Mouse (Mus musculus) lung, postnatal 0 days (tissue): Measurements from ENCODE around the gene Gna14. TPM values are rescaled to one million over a fixed set of nuclear protein-coding genes. Genes with fewer than 3 reads are reported as not detected.

Experiments used
- ATAC-seq: fragments of 200-750 bp; cut with Nextera tagmentation; 2 replicates; pipeline ENCODE4 v1.8.0; 2017; ENCODE audit warnings: moderate library complexity
- DNase-seq: peaks from one replicate; pipeline ENCODE4 v3.0.0-alpha.2; 2016; ENCODE audit warnings: low spot score
- H3K27ac ChIP-seq: fragments of 300-500 bp; sonication (generic); 2 replicates; pipeline ENCODE4 v1.5.1; 2014; ENCODE audit warnings: antibody characterized with exemption, mild to moderate bottlenecking, low read length, mixed read lengths
- H3K27me3 ChIP-seq: fragments of 300-500 bp; sonication (generic); replicated peaks from 2 replicates; pipeline ENCODE4 v1.6.1; 2014; ENCODE audit warnings: low read length, mixed read lengths; ENCODE audit not compliant: insufficient read depth
- H3K36me3 ChIP-seq: fragments of 300-500 bp; sonication (generic); 2 replicates; pipeline ENCODE4 v1.6.1; 2014; ENCODE audit warnings: low read length, mixed read lengths; ENCODE audit not compliant: insufficient read depth
- H3K4me1 ChIP-seq: fragments of 300-500 bp; sonication (generic); 2 replicates; pipeline ENCODE4 v1.6.1; 2014; ENCODE audit warnings: antibody characterized with exemption, low read depth, low read length, mixed read lengths; ENCODE audit not compliant: insufficient read depth
- H3K4me2 ChIP-seq: fragments of 300-500 bp; sonication (generic); replicated peaks from 2 replicates; pipeline ENCODE4 v1.6.1; 2014; ENCODE audit warnings: low read depth, mild to moderate bottlenecking, low read length, moderate library complexity, mixed read lengths
- H3K4me3 ChIP-seq: fragments of 300-500 bp; sonication (generic); 2 replicates; pipeline ENCODE4 v1.5.1; 2014; ENCODE audit warnings: low read depth, low read length
- H3K9ac ChIP-seq: fragments of 300-500 bp; sonication (generic); replicated peaks from 2 replicates; pipeline ENCODE4 v1.6.1; 2014; ENCODE audit warnings: low read depth, mild to moderate bottlenecking
- H3K9me3 ChIP-seq: fragments of 300-500 bp; sonication (generic); 2 replicates; pipeline ENCODE4 v1.6.1; 2016; ENCODE audit warnings: low read length, mixed read lengths
- CTCF ChIP-seq: IDR thresholded peaks from 2 replicates; pipeline ENCODE4 v1.5.1; 2016; ENCODE audit warnings: antibody characterized with exemption, mild to moderate bottlenecking
- EP300 ChIP-seq: IDR thresholded peaks from 2 replicates; pipeline ENCODE4 v1.6.1; 2016; ENCODE audit warnings: antibody characterized with exemption, mild to moderate bottlenecking, control low read depth
- WGBS: fragments of 180-500 bp; shearing (Covaris S2); extraction: QIAGEN DNeasy Blood & Tissue Kit; methylation state at CpG from one replicate; pipeline ENCODE4 v1.1.7; 2014; 5-methylcytosine and 5-hydroxymethylcytosine counted together
- polyA plus RNA-seq: library from polyadenylated mRNA; unstranded; fragments of >200 nt; fragmentation: Nextera tagmentation; extraction: Ambion mirVana; gene quantifications from 2 replicates; pipeline ENCODE4 v1.2.1, GENCODE M21; 2015

The Gna14 gene
- polyA plus RNA-seq, 1 experiment from 2014 or later = 15.6 TPM

- H3K4me1 ChIP-seq = no peaks in the 10 kb centered on the region
- H3K9ac ChIP-seq = no peak overlapping the region
- H3K27ac ChIP-seq = no peak overlapping the region
- no peaks in the 10 kb centered on the region for H3K9me3 ChIP-seq
- no peaks in the 10 kb centered on the region for H3K27me3 ChIP-seq
- TF ChIP-seq CTCF (no peak), EP300 (no peak)
- H3K4me2 ChIP-seq = no peak overlapping the region
- no peaks in the 10 kb centered on the region for H3K36me3 ChIP-seq
- WGBS = 83% methylated on average over 4 of the region's 4 CpGs
- ATAC-seq = no peak
- DNase-seq = no peak
- H3K4me3 ChIP-seq = no peak overlapping the region
Observed at GRCm38 (mm10) chr19:16543688-16544087, 108.1 kb downstream of the Gna14 start.

DNA sequence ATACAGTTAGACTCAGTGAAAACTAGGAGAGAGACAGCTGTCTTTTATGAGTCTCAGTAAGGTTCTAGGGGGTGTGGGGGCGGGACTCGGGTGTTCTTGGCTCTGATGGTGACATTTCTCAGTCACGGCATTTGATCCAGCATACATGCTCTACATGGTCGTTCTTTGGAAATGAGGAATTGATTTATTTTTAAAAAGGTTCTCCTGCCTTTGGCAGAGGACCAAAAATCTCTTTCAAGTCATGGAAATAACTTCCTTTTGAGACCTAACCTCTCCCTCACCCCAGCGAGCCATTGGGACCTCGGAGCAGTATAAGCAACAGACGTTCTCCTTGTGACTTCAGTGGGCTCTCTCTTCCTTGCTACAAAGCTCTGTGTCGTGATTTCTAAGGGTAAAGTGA lies 121.4 kb downstream of the Gna14 start:
- H3K27me3 ChIP-seq = no peaks in the 10 kb centered on the region
- DNase-seq (peak; percentile 76), ATAC-seq (peak; percentile 80)
- H3K36me3 ChIP-seq = no peaks in the 10 kb centered on the region
- no peaks in the 10 kb centered on the region; the same call in 1 of the 2 replicates for H3K4me1 ChIP-seq
- peak overlapping the region; percentile 66 for H3K27ac ChIP-seq
- H3K9ac ChIP-seq = no peak overlapping the region
- TF ChIP-seq EP300 (no peak), CTCF (no peak)
- no peaks in the 10 kb centered on the region for H3K9me3 ChIP-seq
- no peak overlapping the region for H3K4me2 ChIP-seq
- WGBS = 31% methylated on average over 8 of the region's 8 CpGs
- no peak overlapping the region for H3K4me3 ChIP-seq

DNA sequence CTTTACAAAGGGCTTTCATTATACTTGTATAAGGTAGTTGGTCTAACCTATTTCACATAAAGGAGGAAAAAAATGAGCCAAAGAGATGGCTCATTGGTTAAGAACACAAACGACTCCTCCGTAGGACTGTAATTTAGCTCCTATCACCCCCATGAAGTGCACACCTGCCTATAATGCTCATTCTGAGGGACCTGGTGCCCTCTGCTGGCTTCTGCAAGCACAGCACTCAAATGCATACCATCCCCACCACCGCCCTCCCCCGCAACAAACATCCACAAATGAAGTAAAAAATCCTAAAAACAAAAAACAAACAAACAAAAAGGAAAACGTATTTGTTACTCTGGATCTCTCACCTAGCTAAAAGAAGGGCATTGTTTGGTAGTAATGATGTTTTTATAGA lies 122.4 kb downstream of the Gna14 start:
- Histone ChIP-seq H3K4me2 (no peak overlapping the region), H3K9ac (no peak overlapping the region), H3K4me1 (no peaks in the 10 kb centered on the region; the same call in 1 of the 2 replicates), H3K9me3 (no peaks in the 10 kb centered on the region), H3K36me3 (no peaks in the 10 kb centered on the region), H3K27me3 (no peaks in the 10 kb centered on the region), H3K4me3 (no peak overlapping the region), H3K27ac (no peak overlapping the region)
- TF ChIP-seq EP300 = no peak
- peak; percentile 68 for TF ChIP-seq CTCF
- WGBS = 72% methylated on average over 5 of the region's 5 CpGs
- ATAC-seq (no peak), DNase-seq (no peak)

DNA sequence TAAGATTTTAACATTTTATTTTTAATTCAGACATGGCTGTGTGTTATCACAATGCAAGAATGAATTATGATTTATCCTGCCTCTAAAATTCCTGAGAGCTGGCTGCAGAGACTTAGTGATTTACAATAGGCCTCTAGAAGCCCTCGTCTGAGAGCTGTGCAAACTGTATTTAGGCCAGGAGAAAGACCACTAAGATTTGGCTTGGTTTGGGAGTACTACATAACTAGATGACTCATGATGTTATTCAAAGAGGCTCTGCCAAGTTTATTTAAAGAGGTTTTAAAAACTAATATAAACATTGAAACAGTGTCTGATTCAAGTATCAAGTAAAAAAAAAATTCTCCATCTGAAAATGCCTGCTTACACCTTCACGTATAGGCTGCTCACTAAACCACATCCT lies 123.0 kb downstream of the Gna14 start:
- H3K4me3 ChIP-seq = no peak overlapping the region
- no peaks in the 10 kb centered on the region; the same call in 1 of the 2 replicates for H3K4me1 ChIP-seq
- ATAC-seq (peak; percentile 52; the same call in 1 of the 2 replicates), DNase-seq (peak; percentile 68)
- no peaks in the 10 kb centered on the region for H3K36me3 ChIP-seq
- no peak overlapping the region for H3K27ac ChIP-seq
- no peak overlapping the region for H3K9ac ChIP-seq
- H3K9me3 ChIP-seq = no peaks in the 10 kb centered on the region
- H3K27me3 ChIP-seq = no peaks in the 10 kb centered on the region
- no peak overlapping the region for H3K4me2 ChIP-seq
- 34% methylated on average over 2 of the region's 2 CpGs for WGBS
- TF ChIP-seq CTCF (no peak), EP300 (no peak)

DNA sequence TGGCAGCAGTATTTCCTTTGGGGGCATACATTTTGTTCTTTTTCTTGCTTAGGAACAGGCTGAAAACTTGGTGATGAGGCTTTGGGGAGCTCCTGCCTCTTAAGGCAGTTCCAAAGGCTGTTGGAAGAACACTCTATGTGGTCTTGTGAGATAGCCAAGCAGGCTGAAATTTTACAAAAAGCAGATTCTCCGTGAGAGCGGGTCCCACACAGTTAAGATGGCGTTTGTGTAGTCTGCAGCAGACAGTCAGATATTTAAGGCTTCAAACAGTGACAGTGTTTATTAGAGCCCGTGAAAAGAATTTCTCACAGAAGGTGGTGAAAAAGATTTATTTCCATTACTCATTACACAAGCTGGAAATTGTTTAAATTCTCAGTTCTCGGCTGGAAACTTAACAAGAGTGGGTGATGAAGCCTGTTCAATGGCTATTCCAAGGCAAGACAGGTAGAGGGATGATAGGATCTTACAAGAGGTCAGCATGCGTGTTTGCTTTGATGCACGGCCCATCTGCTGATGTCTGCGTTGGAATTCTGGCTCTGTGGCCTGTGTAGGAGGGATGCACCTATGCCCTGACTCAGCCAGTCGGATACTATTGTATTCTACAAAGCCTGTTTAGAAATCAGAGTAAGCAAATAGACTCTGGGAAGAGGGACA lies 123.8 kb downstream of the Gna14 start:
- Histone ChIP-seq H3K36me3 (no peaks in the 10 kb centered on the region), H3K9ac (no peak overlapping the region), H3K27me3 (no peaks in the 10 kb centered on the region), H3K4me1 (no peaks in the 10 kb centered on the region; the same call in 1 of the 2 replicates), H3K9me3 (no peaks in the 10 kb centered on the region), H3K4me2 (no peak overlapping the region), H3K4me3 (no peak overlapping the region), H3K27ac (no peak overlapping the region)
- 58% methylated on average over 9 of the region's 9 CpGs for WGBS
- DNase-seq = no peak
- no peak for ATAC-seq
- no peak for TF ChIP-seq CTCF
- no peak for TF ChIP-seq EP300

DNA sequence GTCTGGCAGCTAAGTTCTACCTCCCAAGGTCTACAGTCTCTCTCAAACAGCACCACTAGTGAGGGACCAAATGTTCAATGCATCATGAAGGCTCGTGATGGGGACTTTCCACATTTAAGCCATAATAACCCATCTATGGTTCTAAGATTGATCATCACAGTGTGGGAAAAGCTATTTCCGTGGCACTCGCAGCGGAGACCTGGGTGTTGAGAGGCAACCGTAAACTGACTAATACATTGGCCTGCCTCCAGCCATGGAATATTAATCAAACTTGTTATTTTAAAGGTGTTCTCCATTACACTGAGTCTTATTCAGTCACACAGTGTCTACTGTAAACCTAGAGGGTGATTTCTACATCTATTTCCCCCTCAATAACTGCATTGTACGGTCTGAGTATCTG lies 127.1 kb downstream of the Gna14 start:
- TF ChIP-seq CTCF = no peak
- TF ChIP-seq EP300 = no peak
- no peaks in the 10 kb centered on the region for H3K36me3 ChIP-seq
- H3K9ac ChIP-seq = no peak overlapping the region
- no peaks in the 10 kb centered on the region for H3K27me3 ChIP-seq
- H3K4me2 ChIP-seq = no peak overlapping the region
- no peaks in the 10 kb centered on the region for H3K9me3 ChIP-seq
- ATAC-seq (no peak), DNase-seq (no peak)
- H3K4me3 ChIP-seq = no peak overlapping the region
- no peak overlapping the region for H3K27ac ChIP-seq
- H3K4me1 ChIP-seq = no peaks in the 10 kb centered on the region
- WGBS = 75% methylated on average over 6 of the region's 6 CpGs

- H3K27ac ChIP-seq = no peak overlapping the region
- peak; percentile 62 for ATAC-seq
- no peaks in the 10 kb centered on the region for H3K36me3 ChIP-seq
- no peak overlapping the region for H3K4me2 ChIP-seq
- no peaks in the 10 kb centered on the region for H3K4me1 ChIP-seq
- TF ChIP-seq EP300 (peak; percentile 45; the same call in 1 of the 2 replicates), CTCF (no peak)
- no peak overlapping the region for H3K4me3 ChIP-seq
- peak; percentile 63 for DNase-seq
- 58% methylated on average over 6 of the region's 6 CpGs for WGBS
- no peaks in the 10 kb centered on the region for H3K27me3 ChIP-seq
- H3K9me3 ChIP-seq = no peaks in the 10 kb centered on the region
- no peak overlapping the region for H3K9ac ChIP-seq
Observed at GRCm38 (mm10) chr19:16576790-16577189, 141.2 kb downstream of the Gna14 start.
